Mouse (Mus musculus) forebrain, embryonic 14.5 days (tissue): Measurements from ENCODE around the gene Cdc20b. TPM values are rescaled to one million over a fixed set of nuclear protein-coding genes. Genes with fewer than 3 reads are reported as not detected.
"Not testable (repeated sequence)": the region's sequence is repeated elsewhere in the genome, so short reads cannot be mapped to it uniquely, and the experiment has no call there.

Experiments
- ATAC-seq: fragments of 200-750 bp; cut with Nextera tagmentation; 2 replicates; pipeline ENCODE4 v1.8.0; 2017; ENCODE audit warnings: mild to moderate bottlenecking, moderate library complexity
- DNase-seq: peaks from one replicate; pipeline ENCODE4 v3.0.0-alpha.2; 2015; ENCODE audit warnings: low spot score
- H3K27ac ChIP-seq: fragments of 300-500 bp; sonication (generic); 2 replicates; pipeline ENCODE4 v1.5.1; 2014; ENCODE audit warnings: low read depth, mild to moderate bottlenecking, control low read depth, low read length, moderate library complexity
- H3K27me3 ChIP-seq: fragments of 300-500 bp; sonication (generic); replicated peaks from 2 replicates; pipeline ENCODE4 v1.6.1; 2014; ENCODE audit warnings: low read length, control low read depth, mixed read lengths; ENCODE audit not compliant: control insufficient read depth, insufficient read depth
- H3K36me3 ChIP-seq: fragments of 300-500 bp; sonication (generic); 2 replicates; pipeline ENCODE4 v1.6.1; 2014; ENCODE audit warnings: low read length, control low read depth; ENCODE audit not compliant: control insufficient read depth, insufficient read depth
- H3K4me1 ChIP-seq: fragments of 300-500 bp; sonication (generic); 2 replicates; pipeline ENCODE4 v1.6.1; 2014; ENCODE audit warnings: antibody characterized with exemption, low read length, control low read depth; ENCODE audit not compliant: control insufficient read depth, insufficient read depth
- H3K4me2 ChIP-seq: fragments of 300-500 bp; sonication (generic); 2 replicates; pipeline ENCODE4 v1.6.1; 2014; ENCODE audit warnings: mild to moderate bottlenecking, control low read depth, low read length
- H3K4me3 ChIP-seq: fragments of 300-500 bp; sonication (generic); 2 replicates; pipeline ENCODE4 v1.5.1; 2014; ENCODE audit warnings: low read depth, low read length, control low read depth
- H3K9ac ChIP-seq: fragments of 300-500 bp; sonication (generic); 2 replicates; pipeline ENCODE4 v1.6.1; 2014; ENCODE audit warnings: mild to moderate bottlenecking, low read length, control low read depth, moderate library complexity
- H3K9me3 ChIP-seq: fragments of 300-500 bp; sonication (generic); replicated peaks from 2 replicates; pipeline ENCODE4 v1.6.1; 2016; ENCODE audit warnings: low read length, control low read depth, mixed read lengths; ENCODE audit not compliant: control insufficient read depth
- WGBS: fragments of 180-500 bp; shearing (Covaris S2); extraction: QIAGEN DNeasy Blood & Tissue Kit; methylation state at CpG from one replicate; pipeline ENCODE4 v1.1.7; 2014; 5-methylcytosine and 5-hydroxymethylcytosine counted together
- polyA plus RNA-seq: library from polyadenylated mRNA; unstranded; fragments of >200 nt; fragmentation: Nextera tagmentation; extraction: Ambion mirVana; gene quantifications from 2 replicates; pipeline ENCODE4 v1.2.1, GENCODE M21; 2014

The Cdc20b gene
- polyA plus RNA-seq, 1 experiment from 2014 or later: 0.71 TPM

- H3K27me3 ChIP-seq, H3K4me1 ChIP-seq, H3K4me3 ChIP-seq, H3K9me3 ChIP-seq, H3K36me3 ChIP-seq, H3K27ac ChIP-seq, H3K9ac ChIP-seq: not testable (repeated sequence)
- ATAC-seq (peak; percentile 89), DNase-seq (peak; percentile 86)
- H3K4me2 ChIP-seq: peak overlapping the region; percentile 17; the same call in 1 of the 2 replicates
- 53% methylated on average over 19 of the region's 20 CpGs for WGBS
Observed at GRCm38 (mm10) chr13:113013174-113013953, 21.5 kb upstream of the Cdc20b start.

DNA sequence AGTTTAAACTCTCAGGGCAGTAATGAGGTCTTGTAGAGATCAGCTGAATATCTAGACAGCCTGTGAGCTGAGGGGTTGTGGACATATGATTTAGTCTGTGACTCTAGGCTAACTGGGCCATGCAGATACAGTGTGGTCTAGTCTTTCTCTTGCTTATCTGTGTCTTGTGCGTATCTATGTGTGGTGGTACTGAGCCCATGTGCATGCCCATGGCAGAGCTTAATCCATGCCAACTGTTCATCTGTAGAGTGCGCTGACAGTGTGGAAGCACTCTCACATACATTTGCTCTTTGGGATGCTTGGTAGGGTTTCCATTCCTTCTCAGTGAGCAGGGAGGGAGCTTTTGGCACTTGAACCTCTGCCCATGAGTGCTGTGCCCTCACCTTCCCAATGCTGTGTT is 13.4 kb upstream of the Cdc20b start:
- H3K27me3 ChIP-seq: no peaks in the 10 kb centered on the region
- WGBS: 79% methylated on average over 2 of the region's 2 CpGs

DNA sequence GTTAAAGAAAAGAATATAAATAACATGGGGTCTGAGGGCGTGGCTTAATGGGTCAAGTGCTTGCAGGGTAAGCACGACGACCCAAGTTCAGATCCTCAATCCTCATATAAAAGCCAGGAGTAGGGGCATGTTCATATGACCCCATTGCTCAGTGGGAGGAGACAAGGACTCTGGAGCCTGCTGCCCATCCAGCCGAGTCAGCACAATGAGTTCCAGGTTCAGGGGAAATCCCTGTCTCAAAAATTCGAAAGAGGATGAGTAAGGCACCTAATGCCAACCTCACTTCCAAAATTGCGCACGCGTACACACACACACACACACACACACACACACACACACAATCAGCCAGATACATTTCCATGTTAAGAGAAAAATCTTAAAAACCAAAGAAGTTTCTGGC is 12.4 kb upstream of the Cdc20b start:
- H3K4me2 ChIP-seq: no peak overlapping the region
- DNase-seq (no peak), ATAC-seq (no peak)
- H3K9ac ChIP-seq: no peak overlapping the region
- 73% methylated on average over 8 of the region's 8 CpGs for WGBS
- H3K4me3 ChIP-seq: no peak overlapping the region
- no peak overlapping the region for H3K27ac ChIP-seq
- H3K36me3 ChIP-seq: no peaks in the 10 kb centered on the region
- H3K27me3 ChIP-seq: no peaks in the 10 kb centered on the region
- H3K4me1 ChIP-seq: no peaks in the 10 kb centered on the region
- no peaks in the 10 kb centered on the region for H3K9me3 ChIP-seq

More for the DNA sequence above, 13.4 kb upstream of the Cdc20b start:
- Histone ChIP-seq H3K4me3 (no peak overlapping the region), H3K27ac (no peak overlapping the region), H3K9ac (no peak overlapping the region), H3K36me3 (no peaks in the 10 kb centered on the region), H3K4me1 (no peaks in the 10 kb centered on the region), H3K4me2 (no peak overlapping the region), H3K9me3 (no peaks in the 10 kb centered on the region)
- DNase-seq (no peak), ATAC-seq (no peak)

DNA sequence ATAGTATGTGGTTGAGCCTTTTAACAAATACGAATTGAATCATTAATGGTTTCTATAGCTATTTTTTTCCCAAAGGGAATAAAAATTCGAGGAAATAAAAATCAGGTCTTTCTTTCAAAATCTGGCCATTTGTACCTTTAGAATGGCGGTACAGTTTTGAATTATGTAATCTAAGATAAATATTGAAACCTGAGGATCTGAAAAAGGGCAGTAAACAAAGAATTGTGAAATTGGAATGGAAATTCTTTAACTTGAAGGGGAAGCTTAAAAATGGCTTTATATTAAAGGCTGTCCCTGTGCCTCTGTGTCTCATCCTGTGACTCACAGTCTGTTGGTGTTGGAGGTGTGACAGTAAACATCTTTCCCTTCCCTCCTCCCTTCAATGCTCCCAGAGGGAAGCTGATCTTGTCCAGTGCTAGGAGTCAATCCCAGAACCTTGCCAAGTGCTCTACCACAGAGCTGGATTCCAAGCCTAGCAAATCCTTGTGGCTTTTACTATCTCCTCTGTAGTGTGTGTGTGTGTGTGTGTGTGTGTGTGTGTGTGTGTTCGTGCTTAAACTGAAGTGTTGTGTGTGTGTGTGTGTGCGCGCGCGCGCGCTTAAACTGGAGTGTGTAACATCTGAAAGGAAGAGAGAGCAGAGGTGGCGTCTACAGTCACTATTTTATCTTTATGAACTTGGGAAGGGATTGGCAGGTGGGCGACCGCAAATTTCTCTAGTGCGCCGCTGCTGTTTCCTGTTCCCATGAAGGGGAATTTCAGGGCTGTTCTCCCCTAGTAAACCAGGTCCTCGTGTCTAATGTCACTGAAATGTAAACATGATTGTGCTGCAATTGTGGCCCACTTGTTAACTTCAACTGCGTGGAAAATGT is 11.4 kb upstream of the Cdc20b start:
- no peak for DNase-seq
- Histone ChIP-seq H3K9ac (no peak overlapping the region), H3K27ac (no peak overlapping the region), H3K27me3 (no peaks in the 10 kb centered on the region), H3K4me1 (no peaks in the 10 kb centered on the region), H3K36me3 (no peaks in the 10 kb centered on the region), H3K4me2 (no peak overlapping the region), H3K4me3 (no peak overlapping the region), H3K9me3 (no peaks in the 10 kb centered on the region)
- no peak for ATAC-seq
- WGBS: 91% methylated on average over 17 of the region's 17 CpGs

DNA sequence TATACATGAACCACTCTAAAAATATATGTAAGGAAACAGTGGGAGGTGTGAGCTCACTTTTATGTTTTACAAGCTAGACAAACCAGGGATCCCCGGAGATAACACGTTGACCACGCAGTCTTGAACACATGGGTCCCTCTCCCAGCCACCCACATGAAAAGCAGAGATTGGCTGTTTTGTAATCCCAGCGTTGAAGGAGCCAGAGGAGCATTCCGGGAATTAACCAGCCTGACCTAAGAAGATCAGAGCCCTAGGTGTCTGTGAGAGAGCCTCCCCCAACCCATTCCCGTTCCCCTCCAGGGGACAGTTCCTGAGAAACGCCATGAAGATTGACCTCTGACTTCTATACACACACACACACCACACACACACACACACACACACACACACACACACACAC is 3.6 kb upstream of the Cdc20b start:
- peak overlapping the region; percentile 74 for H3K9ac ChIP-seq
- H3K27me3 ChIP-seq: peaks cover 22% of the 10 kb centered on the region
- no peak for DNase-seq
- no peak overlapping the region for H3K27ac ChIP-seq
- peak; percentile 10; the same call in 1 of the 2 replicates for ATAC-seq
- peaks cover 14% of the 10 kb centered on the region; the same call in 1 of the 2 replicates for H3K4me1 ChIP-seq
- no peaks in the 10 kb centered on the region for H3K36me3 ChIP-seq
- peak overlapping the region; percentile 52 for H3K4me3 ChIP-seq
- WGBS: 3% methylated on average over 7 of the region's 7 CpGs
- H3K9me3 ChIP-seq: no peaks in the 10 kb centered on the region
- peak overlapping the region; percentile 85 for H3K4me2 ChIP-seq

- H3K9ac ChIP-seq: peak overlapping the region; percentile 74
- H3K36me3 ChIP-seq: no peaks in the 10 kb centered on the region
- WGBS: under 1% methylated on average over 40 of the region's 40 CpGs
- peaks cover 14% of the 10 kb centered on the region; the same call in 1 of the 2 replicates for H3K4me1 ChIP-seq
- H3K4me3 ChIP-seq: peak overlapping the region; percentile 52
- no peaks in the 10 kb centered on the region for H3K9me3 ChIP-seq
- DNase-seq: peak; percentile 85
- peaks cover 22% of the 10 kb centered on the region for H3K27me3 ChIP-seq
- peak overlapping the region; percentile 76 for H3K27ac ChIP-seq
- H3K4me2 ChIP-seq: peak overlapping the region; percentile 85
- ATAC-seq: peak; percentile 55
Observed at GRCm38 (mm10) chr13:113031792-113032571, 2.9 kb upstream of the Cdc20b start.

- no peak for ATAC-seq
- H3K4me3 ChIP-seq: no peak overlapping the region
Observed at GRCm38 (mm10) chr13:113032831-113033230, 2.1 kb upstream of the Cdc20b start.

DNA sequence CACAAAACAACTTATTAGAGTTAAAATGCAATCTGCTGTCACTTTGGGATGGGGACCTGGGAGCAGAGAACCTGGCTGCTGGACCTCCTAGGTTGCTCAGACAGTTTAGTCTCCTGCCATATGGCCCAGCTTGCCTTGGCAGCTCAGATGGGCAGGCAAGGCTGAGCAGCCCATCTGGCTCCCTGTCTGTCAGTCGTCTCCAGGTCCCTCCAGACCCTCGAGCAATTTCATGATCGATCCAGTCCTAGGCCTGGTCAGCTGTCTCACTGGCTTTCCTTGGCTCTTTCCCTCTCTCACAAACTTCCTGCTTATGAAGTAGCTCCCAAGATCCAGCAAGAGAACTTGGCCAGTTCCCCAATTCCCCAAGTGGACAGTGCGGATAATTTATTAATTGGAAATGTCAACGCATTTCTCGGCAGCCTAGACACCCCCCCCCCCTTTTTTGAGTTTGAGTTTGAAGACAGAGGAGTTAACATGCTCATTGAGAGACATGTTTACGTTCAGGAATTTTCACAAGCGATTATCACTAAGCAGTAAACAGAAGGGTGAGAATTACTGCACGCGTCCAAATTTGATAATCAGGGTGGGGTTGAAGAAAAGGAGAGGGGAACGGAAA is 532 bp upstream of the Cdc20b start:
- WGBS: under 1% methylated on average over 11 of the region's 11 CpGs
- peak; percentile 59 for ATAC-seq
- peak; percentile 71 for DNase-seq
- H3K27ac ChIP-seq: no peak overlapping the region
- H3K9ac ChIP-seq: peak overlapping the region; percentile 52
- peak overlapping the region; percentile 88 for H3K4me2 ChIP-seq
- H3K27me3 ChIP-seq: peaks cover 26% of the 10 kb centered on the region
- no peaks in the 10 kb centered on the region for H3K9me3 ChIP-seq
- H3K4me3 ChIP-seq: peak overlapping the region; percentile 38
- peaks cover 14% of the 10 kb centered on the region; the same call in 1 of the 2 replicates for H3K4me1 ChIP-seq
- H3K36me3 ChIP-seq: no peaks in the 10 kb centered on the region

More at GRCm38 (mm10) chr13:113032831-113033230, 2.1 kb upstream of the Cdc20b start:
- Histone ChIP-seq H3K4me2 (peak overlapping the region; percentile 85; the same call in 1 of the 2 replicates), H3K9me3 (no peaks in the 10 kb centered on the region), H3K27me3 (peaks cover 26% of the 10 kb centered on the region), H3K4me1 (peaks cover 14% of the 10 kb centered on the region; the same call in 1 of the 2 replicates), H3K36me3 (no peaks in the 10 kb centered on the region), H3K27ac (no peak overlapping the region), H3K9ac (no peak overlapping the region)
- DNase-seq: no peak
